Mouse (Mus musculus) heart, embryonic 12.5 days (tissue): ENCODE measurements around the gene Ssmem1. TPM values are rescaled to one million over a fixed set of nuclear protein-coding genes. Genes with fewer than 3 reads are reported as not detected.

Experiments used
- ATAC-seq: fragments of 200-750 bp; cut with Nextera tagmentation; 2 replicates; pipeline ENCODE4 v1.8.0; 2017; ENCODE audit warnings: moderate TSS enrichment, moderate library complexity; ENCODE audit not compliant: insufficient number of reproducible peaks, low FRiP score
- H3K27ac ChIP-seq: fragments of 300-500 bp; sonication (generic); 2 replicates; pipeline ENCODE4 v1.5.1; 2016; ENCODE audit warnings: mild to moderate bottlenecking, moderate library complexity; ENCODE audit not compliant: poor library complexity, severe bottlenecking
- H3K27me3 ChIP-seq: fragments of 300-500 bp; sonication (generic); replicated peaks from 2 replicates; pipeline ENCODE4 v1.6.1; 2016; ENCODE audit warnings: mild to moderate bottlenecking, moderate library complexity
- H3K36me3 ChIP-seq: fragments of 300-500 bp; sonication (generic); 2 replicates; pipeline ENCODE4 v1.6.1; 2016; ENCODE audit warnings: mild to moderate bottlenecking, moderate library complexity
- H3K4me1 ChIP-seq: fragments of 300-500 bp; sonication (generic); replicated peaks from 2 replicates; pipeline ENCODE4 v1.6.1; 2016; ENCODE audit warnings: mild to moderate bottlenecking
- H3K4me2 ChIP-seq: fragments of 300-500 bp; sonication (generic); 2 replicates; pipeline ENCODE4 v1.6.1; 2016; ENCODE audit warnings: mild to moderate bottlenecking, moderate library complexity
- H3K4me3 ChIP-seq: fragments of 300-500 bp; sonication (generic); 2 replicates; pipeline ENCODE4 v1.5.1; 2016; ENCODE audit warnings: mild to moderate bottlenecking
- H3K9ac ChIP-seq: fragments of 300-500 bp; sonication (generic); 2 replicates; pipeline ENCODE4 v1.6.1; 2016; ENCODE audit warnings: mild to moderate bottlenecking, moderate library complexity
- H3K9me3 ChIP-seq: fragments of 300-500 bp; sonication (generic); replicated peaks from 2 replicates; pipeline ENCODE4 v1.6.1; 2016; ENCODE audit warnings: mild to moderate bottlenecking, moderate library complexity
- WGBS: fragments of 180-500 bp; shearing (Covaris S2); methylation state at CpG from one replicate; pipeline ENCODE4 v1.1.7; 2016; 5-methylcytosine and 5-hydroxymethylcytosine counted together
- polyA plus RNA-seq: library from polyadenylated mRNA; unstranded; fragments of >200 nt; fragmentation: Nextera tagmentation; extraction: Ambion mirVana; gene quantifications from 2 replicates; pipeline ENCODE4 v1.2.1, GENCODE M21; 2016

Gene Ssmem1
- polyA plus RNA-seq: 0.17 and 0.26 TPM in 2 replicates

DNA sequence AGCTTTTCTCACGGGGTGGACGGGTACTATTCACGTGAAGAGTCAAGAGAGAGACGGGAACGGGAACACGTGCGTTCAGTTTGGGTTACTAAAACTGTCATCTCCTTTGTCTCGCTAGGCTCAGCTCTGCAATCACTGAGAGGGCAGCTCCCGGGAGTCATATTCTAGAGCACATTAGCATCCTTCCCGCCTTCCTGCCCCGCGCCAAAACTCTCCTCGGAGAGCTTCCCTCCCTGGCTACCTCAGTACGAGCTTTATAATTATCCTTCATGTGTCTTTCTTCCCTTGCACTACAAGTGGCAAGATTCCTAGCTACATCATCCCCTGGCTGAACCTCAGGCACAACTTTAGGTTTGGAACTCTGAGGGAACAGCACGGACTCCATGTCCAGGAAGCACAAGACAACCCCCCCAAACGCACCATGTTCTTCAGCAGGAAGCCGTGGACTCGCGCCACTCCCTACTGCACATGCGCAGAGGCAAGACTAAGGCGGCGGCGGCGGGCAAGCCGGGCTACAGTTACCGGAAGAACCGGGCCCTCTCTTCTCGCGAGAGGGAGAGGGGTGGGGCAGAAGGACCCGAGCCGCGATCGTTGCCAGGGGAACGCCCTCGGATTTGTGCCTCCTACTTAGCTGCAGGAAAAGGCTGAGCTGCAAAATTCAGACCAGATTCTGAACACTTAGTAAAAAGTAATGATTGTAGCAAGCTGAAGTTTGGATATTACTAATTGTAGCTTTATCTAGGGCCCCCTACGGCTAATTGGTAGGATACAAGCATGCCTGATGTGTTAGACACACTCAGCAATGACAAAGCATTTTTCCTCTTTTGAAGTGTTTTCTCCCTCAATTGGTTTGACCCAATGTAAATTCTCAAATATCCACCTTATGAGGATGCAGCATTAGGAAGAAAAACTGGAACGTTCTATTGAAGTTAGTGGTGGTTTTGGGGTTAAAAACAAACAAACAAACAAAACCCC, at the start of gene Ssmem1, which contains the start of gene Tmem209:
TSS of gene Ssmem1 (plus strand) at position 585 of the 975 bp plus-strand sequence.
TSS of gene Tmem209 (minus strand) at position 519 of the 975 bp plus-strand sequence.
- Histone ChIP-seq H3K36me3 (peaks cover 26% of the 10 kb centered on the region), H3K9ac (peak within 1 kb of the TSS; percentile 83), H3K27ac (peak within 1 kb of the TSS; percentile 98), H3K27me3 (no peaks in the 10 kb centered on the region), H3K4me3 (peak within 1 kb of the TSS; percentile 64), H3K4me2 (peak within 1 kb of the TSS; percentile 67), H3K9me3 (no peaks in the 10 kb centered on the region), H3K4me1 (peaks cover 20% of the 10 kb centered on the region)
- peak; percentile 99 for ATAC-seq
- WGBS: under 1% methylated on average over 37 of the region's 37 CpGs

DNA sequence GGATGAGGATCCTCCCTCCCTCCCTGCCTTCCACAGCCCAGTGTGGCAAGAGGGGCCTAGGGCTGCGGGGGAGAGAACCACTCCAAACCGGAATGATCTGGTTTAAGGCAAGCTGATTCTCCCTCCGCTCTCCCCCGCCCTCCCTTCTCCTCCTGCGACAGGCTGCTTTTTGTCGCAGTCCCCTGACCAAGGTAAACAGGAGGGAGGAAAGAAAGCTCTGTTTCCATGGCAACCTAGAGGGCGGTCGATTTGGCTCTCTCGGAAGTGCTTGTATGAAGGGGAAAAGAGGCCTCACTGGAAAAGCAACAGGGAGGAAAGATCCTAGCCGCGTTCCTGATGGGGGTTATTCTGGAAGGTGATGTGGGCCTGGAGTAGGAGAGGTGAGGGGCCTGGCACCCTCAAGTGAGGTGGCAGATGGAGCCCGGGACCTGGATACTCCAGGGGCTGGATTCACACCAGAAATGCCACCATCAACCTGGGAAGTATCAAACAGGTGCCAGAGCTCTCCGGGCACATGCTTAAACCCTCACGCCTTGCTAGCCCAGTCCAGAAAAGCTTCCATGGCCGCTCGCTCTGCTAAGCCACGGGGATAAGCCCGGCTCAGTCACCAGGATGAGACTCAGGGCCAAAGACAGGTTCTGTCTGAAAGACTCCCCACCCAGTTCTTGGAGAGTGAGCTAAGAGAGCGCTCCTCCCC, 48.8 kb upstream of the Ssmem1 start:
- WGBS: 26% methylated on average over 19 of the region's 19 CpGs
- peak overlapping the region; percentile 63; the same call in 1 of the 2 replicates for H3K9ac ChIP-seq
- no peaks in the 10 kb centered on the region for H3K36me3 ChIP-seq
- no peaks in the 10 kb centered on the region for H3K27me3 ChIP-seq
- H3K4me1 ChIP-seq: peaks cover 52% of the 10 kb centered on the region
- H3K9me3 ChIP-seq: no peaks in the 10 kb centered on the region
- H3K4me3 ChIP-seq: no peak overlapping the region
- peak; percentile 84 for ATAC-seq
- peak overlapping the region; percentile 93 for H3K27ac ChIP-seq
- H3K4me2 ChIP-seq: peak overlapping the region; percentile 80

DNA sequence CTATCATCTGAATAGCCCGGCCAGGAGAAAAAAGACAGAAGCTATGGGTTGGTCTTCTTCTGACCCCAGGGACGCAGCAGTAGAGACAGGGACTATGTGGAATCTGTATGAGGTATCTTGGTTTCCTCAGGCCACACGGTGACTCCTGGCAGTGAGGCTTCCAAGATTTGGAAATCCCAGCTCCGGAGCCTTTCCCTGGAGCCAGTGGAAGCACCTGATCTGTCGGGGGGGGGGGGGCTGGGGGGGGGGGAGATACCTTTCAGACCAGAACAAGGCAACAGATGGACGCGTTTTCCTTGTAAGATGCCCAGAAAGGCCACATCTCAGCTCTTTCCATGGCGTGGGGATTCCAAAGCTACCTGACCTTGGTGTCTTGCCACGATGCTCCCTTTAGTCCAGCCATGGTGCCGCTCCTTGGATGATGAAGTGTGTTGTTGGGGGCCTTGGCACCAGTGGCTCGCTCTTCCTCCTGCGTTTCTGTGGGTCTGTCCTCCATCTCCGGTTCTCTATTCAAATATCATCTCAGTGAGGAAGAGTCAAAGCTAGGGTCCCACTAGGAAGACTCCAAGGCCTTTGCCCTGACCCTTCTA, 47.8 kb upstream of the Ssmem1 start:
- Histone ChIP-seq H3K4me1 (peaks cover 52% of the 10 kb centered on the region), H3K9me3 (no peaks in the 10 kb centered on the region), H3K36me3 (no peaks in the 10 kb centered on the region), H3K9ac (no peak overlapping the region), H3K4me3 (no peak overlapping the region), H3K4me2 (no peak overlapping the region), H3K27ac (no peak overlapping the region), H3K27me3 (no peaks in the 10 kb centered on the region)
- WGBS: 75% methylated on average over 13 of the region's 13 CpGs
- ATAC-seq: no peak

DNA sequence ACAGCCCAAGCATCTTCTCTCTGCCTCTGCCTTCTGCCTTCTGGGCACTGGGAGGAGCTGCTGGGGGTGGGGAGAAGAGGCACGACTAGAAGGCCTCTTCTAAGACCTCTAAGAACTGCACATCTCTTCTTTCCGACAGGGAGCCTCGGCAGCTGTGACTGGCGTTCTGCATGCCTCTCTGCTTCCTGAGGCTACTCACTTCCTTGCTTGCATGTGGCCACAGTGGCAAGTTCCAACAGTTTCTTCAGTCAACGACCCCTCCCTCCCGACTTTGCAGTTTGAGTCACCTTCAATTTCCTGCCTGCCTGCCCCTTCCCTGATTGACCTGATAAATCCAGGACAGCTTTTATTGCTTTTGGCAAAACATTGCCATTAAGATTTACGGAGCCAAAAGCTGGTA, 46.8 kb upstream of the Ssmem1 start:
- ATAC-seq: no peak
- no peaks in the 10 kb centered on the region for H3K36me3 ChIP-seq
- no peaks in the 10 kb centered on the region for H3K27me3 ChIP-seq
- no peak overlapping the region for H3K4me2 ChIP-seq
- H3K9ac ChIP-seq: no peak overlapping the region
- 16% methylated on average over 7 of the region's 7 CpGs for WGBS
- H3K27ac ChIP-seq: peak overlapping the region; percentile 15
- H3K9me3 ChIP-seq: no peaks in the 10 kb centered on the region
- H3K4me3 ChIP-seq: no peak overlapping the region
- peaks cover 52% of the 10 kb centered on the region for H3K4me1 ChIP-seq

DNA sequence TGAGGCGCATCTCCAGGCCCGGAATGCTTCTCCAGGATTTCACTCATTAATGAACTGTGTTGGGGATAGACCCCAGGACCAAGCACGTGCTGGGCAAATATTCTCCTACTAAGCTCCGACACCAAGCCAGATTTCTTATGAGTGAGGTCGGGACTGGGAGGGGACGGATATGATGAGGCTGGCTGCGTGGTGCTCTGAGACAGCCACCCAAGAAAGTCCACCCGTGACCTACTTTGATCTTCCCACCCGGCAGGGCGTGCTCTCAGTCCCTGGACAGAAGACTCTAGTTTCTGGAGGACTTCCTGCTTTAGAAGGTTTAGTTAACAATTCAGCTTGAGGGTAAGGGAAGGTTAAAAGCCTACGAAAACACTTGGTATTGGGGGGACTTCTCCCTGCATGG, 44.1 kb upstream of the Ssmem1 start:
- WGBS: 88% methylated on average over 11 of the region's 11 CpGs
- peaks cover 43% of the 10 kb centered on the region for H3K4me1 ChIP-seq
- no peak overlapping the region for H3K4me2 ChIP-seq
- no peak overlapping the region for H3K4me3 ChIP-seq
- H3K9ac ChIP-seq: no peak overlapping the region
- no peak for ATAC-seq
- H3K27ac ChIP-seq: no peak overlapping the region
- H3K27me3 ChIP-seq: no peaks in the 10 kb centered on the region
- H3K36me3 ChIP-seq: no peaks in the 10 kb centered on the region
- H3K9me3 ChIP-seq: no peaks in the 10 kb centered on the region

DNA sequence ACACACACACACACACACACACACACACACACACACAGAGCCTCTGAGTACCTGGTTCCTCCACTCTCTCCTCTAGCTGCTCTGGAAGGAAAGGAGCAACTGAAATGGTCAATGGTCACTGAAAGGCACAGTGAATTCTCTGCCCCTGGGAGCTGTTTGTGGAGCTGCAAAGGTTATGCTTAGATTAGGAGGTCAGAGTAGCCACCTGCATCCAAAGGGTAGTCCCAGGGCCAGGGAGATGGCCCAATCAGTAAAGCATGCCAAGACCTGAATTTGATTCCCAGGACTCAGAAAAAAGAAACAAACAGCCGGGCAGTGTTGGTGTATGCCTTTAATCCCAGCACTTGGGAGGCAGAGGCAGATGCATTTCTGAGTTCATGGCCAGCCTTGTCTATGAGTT, 41.6 kb upstream of the Ssmem1 start:
- 85% methylated on average over 1 of the region's 1 CpGs for WGBS
- H3K4me2 ChIP-seq: no peak overlapping the region
- no peaks in the 10 kb centered on the region for H3K36me3 ChIP-seq
- 0 out of 2 replicates have a peak, but pooled peaks cover 3% of the 10 kb centered on the region for H3K9me3 ChIP-seq
- no peak for ATAC-seq
- H3K9ac ChIP-seq: no peak overlapping the region
- peaks cover 18% of the 10 kb centered on the region for H3K4me1 ChIP-seq
- H3K4me3 ChIP-seq: no peak overlapping the region
- no peak overlapping the region for H3K27ac ChIP-seq
- no peaks in the 10 kb centered on the region for H3K27me3 ChIP-seq

DNA sequence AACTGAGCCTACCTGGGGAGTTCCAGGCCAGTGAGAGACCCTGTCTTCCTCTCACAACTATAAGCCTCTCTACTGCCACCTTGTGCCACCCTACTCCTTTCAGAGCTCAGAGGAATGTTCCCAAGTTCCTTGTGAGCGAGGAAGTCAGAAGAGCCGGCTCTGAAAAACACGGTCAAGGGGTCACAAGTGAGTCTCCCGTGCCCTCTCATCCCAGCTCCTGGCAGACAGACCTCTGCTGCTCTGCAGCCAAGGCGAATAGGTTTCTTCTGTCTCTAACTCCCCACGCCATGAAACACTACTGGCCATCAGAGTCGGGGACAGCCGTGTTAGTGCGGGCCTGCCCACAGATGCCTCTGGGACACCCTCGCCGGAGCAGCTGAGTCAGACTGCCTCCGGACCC, 41.0 kb upstream of the Ssmem1 start:
- Histone ChIP-seq H3K27ac (no peak overlapping the region), H3K4me1 (peaks cover 12% of the 10 kb centered on the region), H3K36me3 (no peaks in the 10 kb centered on the region), H3K9ac (peak overlapping the region; percentile 33; the same call in 1 of the 2 replicates), H3K4me2 (peak overlapping the region; percentile 33), H3K4me3 (0 out of 2 replicates have a peak overlapping the region, but pooled peaks have one; percentile 0), H3K27me3 (no peaks in the 10 kb centered on the region), H3K9me3 (0 out of 2 replicates have a peak, but pooled peaks cover 3% of the 10 kb centered on the region)
- 47% methylated on average over 12 of the region's 12 CpGs for WGBS
- ATAC-seq: no peak

DNA sequence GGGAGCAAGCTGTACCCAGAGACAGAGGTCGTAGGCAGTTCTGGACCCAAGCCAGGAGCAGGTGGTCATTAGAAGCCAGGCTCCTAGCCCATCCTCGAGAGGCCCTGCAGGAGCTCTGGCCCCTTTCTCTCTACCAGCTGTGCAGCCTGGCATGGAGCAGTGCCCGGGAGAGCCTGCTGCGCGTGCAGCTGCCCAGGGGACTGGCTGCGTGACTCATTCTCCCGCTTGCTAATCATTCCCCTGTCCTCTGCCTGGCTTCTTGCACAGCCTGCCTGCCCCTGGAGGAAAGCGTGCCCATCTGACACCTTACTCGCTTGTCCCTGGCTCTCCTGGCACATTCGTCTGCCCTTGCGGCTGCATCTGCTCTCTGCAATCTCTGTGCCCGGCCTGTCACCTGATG, 40.3 kb upstream of the Ssmem1 start:
- H3K27ac ChIP-seq: no peak overlapping the region
- no peak overlapping the region for H3K4me3 ChIP-seq
- peaks cover 12% of the 10 kb centered on the region for H3K4me1 ChIP-seq
- ATAC-seq: no peak
- H3K9me3 ChIP-seq: 0 out of 2 replicates have a peak, but pooled peaks cover 3% of the 10 kb centered on the region
- H3K4me2 ChIP-seq: no peak overlapping the region
- no peaks in the 10 kb centered on the region for H3K27me3 ChIP-seq
- H3K9ac ChIP-seq: peak overlapping the region; percentile 33; the same call in 1 of the 2 replicates
- 83% methylated on average over 12 of the region's 12 CpGs for WGBS
- H3K36me3 ChIP-seq: no peaks in the 10 kb centered on the region

DNA sequence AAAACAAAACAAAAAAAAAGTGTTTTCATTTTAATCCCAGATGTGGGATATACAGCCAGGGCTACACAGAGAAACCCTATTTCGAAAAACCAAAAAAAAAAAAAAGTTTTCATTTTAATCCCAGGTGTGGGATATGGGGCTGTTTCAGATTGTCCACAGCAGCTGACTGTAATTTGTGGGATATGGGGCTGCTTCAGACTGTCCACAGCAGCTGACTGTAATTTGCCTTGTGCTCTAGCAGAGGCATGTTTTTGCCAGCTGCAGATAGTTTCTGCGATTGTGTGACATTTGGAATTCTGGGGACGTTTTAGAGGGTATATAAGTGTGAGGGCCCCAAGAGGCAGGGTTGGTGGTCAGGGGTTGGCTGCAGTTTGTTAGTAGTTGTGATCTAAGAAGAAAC, 37.9 kb upstream of the Ssmem1 start:
- Histone ChIP-seq H3K27ac (no peak overlapping the region), H3K9me3 (0 out of 2 replicates have a peak, but pooled peaks cover 3% of the 10 kb centered on the region), H3K4me2 (no peak overlapping the region), H3K36me3 (peaks cover 4% of the 10 kb centered on the region), H3K27me3 (no peaks in the 10 kb centered on the region), H3K9ac (no peak overlapping the region), H3K4me3 (no peak overlapping the region), H3K4me1 (peaks cover 12% of the 10 kb centered on the region)
- no peak for ATAC-seq
- WGBS: 68% methylated on average over 3 of the region's 3 CpGs

DNA sequence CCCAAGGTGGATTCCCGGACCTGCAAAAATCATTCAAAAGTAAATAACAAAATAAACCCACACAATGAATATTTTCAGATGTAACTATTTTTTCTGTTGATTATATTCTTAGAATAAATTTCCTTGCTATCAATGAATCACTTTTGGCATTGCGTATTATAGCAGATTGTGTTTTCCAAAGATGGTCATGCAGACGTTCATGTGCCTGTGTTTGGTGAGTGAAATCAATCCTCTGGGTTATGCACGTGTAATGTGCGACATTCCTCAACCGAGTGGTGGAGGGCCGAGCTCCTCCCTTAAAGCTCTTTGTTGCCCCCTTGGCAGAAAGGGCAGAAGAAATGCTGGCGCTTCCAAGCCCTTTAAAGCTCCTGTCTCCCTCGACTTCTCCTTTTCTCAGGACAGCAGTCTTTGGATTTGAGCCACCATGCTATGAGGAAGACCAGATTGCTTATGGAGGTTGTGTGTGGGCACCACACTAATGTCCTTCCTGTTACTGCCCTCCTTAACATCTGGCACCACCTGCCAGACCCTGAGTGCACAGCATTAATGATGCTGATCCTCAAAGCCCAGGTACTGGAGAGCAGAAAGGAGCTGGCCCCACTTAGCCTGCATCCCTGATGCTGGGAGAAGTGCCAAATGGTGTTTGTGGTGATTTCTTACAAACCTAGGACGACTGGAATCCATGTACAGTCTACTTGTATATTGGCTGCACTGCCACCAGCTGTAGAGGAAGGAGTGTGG, 33.5 kb upstream of the Ssmem1 start:
- Histone ChIP-seq H3K4me1 (no peaks in the 10 kb centered on the region; the same call in 1 of the 2 replicates), H3K4me3 (no peak overlapping the region), H3K4me2 (no peak overlapping the region), H3K36me3 (peaks cover 41% of the 10 kb centered on the region), H3K27ac (peak overlapping the region; percentile 18; the same call in 1 of the 2 replicates), H3K9me3 (no peaks in the 10 kb centered on the region), H3K9ac (no peak overlapping the region), H3K27me3 (no peaks in the 10 kb centered on the region)
- WGBS: 65% methylated on average over 10 of the region's 10 CpGs
- no peak for ATAC-seq
